Mouse (Mus musculus): Measurements from ENCODE around the gene Ppa2. TPM values are rescaled to one million over a fixed set of nuclear protein-coding genes. Genes with fewer than 3 reads are reported as not detected.
A peak's percentile ranks its signal among the peaks of the same experiment; 100 is the strongest.

Gene Ppa2
- 14.6 and 21.2 TPM in 2 replicates for polyA plus RNA-seq (2012; rRNA removed)

- no peaks in the 10 kb centered on the region for H3K36me3 ChIP-seq (ENCODE audit: control insufficient read depth, insufficient read depth, low read length)
- peak within 1 kb of the TSS; percentile 97 for H3K27ac ChIP-seq (ENCODE audit: insufficient read depth, low read length)
- TF ChIP-seq CTCF (IDR thresholded peaks at IDR 0.05; ENCODE audit: extremely low read depth, insufficient read depth, insufficient read length, insufficient replicate concordance) (peak; percentile 94), POLR2A (IDR thresholded peaks at IDR 0.05; ENCODE audit: low read depth, low read length) (peak; percentile 83)
- peak within 1 kb of the TSS; percentile 76 for H3K4me3 ChIP-seq (ENCODE audit: extremely low read depth, insufficient read depth, insufficient read length)
- under 1% methylated on average over 89 of the region's 95 CpGs for WGBS
- no peaks in the 10 kb centered on the region; the same call in 1 of the 2 replicates for H3K4me1 ChIP-seq (ENCODE audit: control insufficient read depth, insufficient read depth, insufficient read length)
- DNase-seq (ENCODE audit: low read depth in 1 of 2, low spot score in 2 of 2): peak; percentile 67 to 84
- H3K27me3 ChIP-seq (ENCODE audit: control insufficient read depth, insufficient read depth, low read length): no peaks in the 10 kb centered on the region
Measured at GRCm38 (mm10) chr3:133309954-133310808, at the start of gene Ppa2. Gene Ppa2 (plus strand): TSS chr3:133310110.

- H3K4me1 ChIP-seq (ENCODE audit: control insufficient read depth, insufficient read depth, insufficient read length): no peaks in the 10 kb centered on the region
- TF ChIP-seq POLR2A (IDR thresholded peaks at IDR 0.05; ENCODE audit: low read depth, low read length): no peak
- 0 out of 2 replicates have a peak, but pooled peaks have one; percentile 6 for TF ChIP-seq CTCF (IDR thresholded peaks at IDR 0.05; ENCODE audit: extremely low read depth, insufficient read depth, insufficient read length, insufficient replicate concordance)
- WGBS: 23% methylated on average over 3 of the region's 3 CpGs
- no peaks in the 10 kb centered on the region for H3K36me3 ChIP-seq (ENCODE audit: control insufficient read depth, insufficient read depth, low read length)
- DNase-seq (ENCODE audit: low read depth in 1 of 2, low spot score in 2 of 2): peak in 1 of 2 experiments; percentile 29
- H3K4me3 ChIP-seq (ENCODE audit: extremely low read depth, insufficient read depth, insufficient read length): no peak overlapping the region
- no peak overlapping the region for H3K27ac ChIP-seq (ENCODE audit: insufficient read depth, low read length)
- no peaks in the 10 kb centered on the region for H3K27me3 ChIP-seq (ENCODE audit: control insufficient read depth, insufficient read depth, low read length)
Measured at GRCm38 (mm10) chr3:133271887-133272286, 38.0 kb upstream of the Ppa2 start.

- H3K27ac ChIP-seq (ENCODE audit: insufficient read depth, low read length): no peak overlapping the region
- no peaks in the 10 kb centered on the region for H3K4me1 ChIP-seq (ENCODE audit: control insufficient read depth, insufficient read depth, insufficient read length)
- DNase-seq (ENCODE audit: low read depth in 1 of 2, low spot score in 2 of 2): no peak
- no peak for TF ChIP-seq POLR2A (IDR thresholded peaks at IDR 0.05; ENCODE audit: low read depth, low read length)
- no peak for TF ChIP-seq CTCF (IDR thresholded peaks at IDR 0.05; ENCODE audit: extremely low read depth, insufficient read depth, insufficient read length, insufficient replicate concordance)
- no peak overlapping the region for H3K4me3 ChIP-seq (ENCODE audit: extremely low read depth, insufficient read depth, insufficient read length)
- H3K36me3 ChIP-seq (ENCODE audit: control insufficient read depth, insufficient read depth, low read length): no peaks in the 10 kb centered on the region
- no peaks in the 10 kb centered on the region for H3K27me3 ChIP-seq (ENCODE audit: control insufficient read depth, insufficient read depth, low read length)
- 82% methylated on average over 5 of the region's 5 CpGs for WGBS
Measured at GRCm38 (mm10) chr3:133284587-133284986, 25.3 kb upstream of the Ppa2 start.

- TF ChIP-seq CTCF (IDR thresholded peaks at IDR 0.05; ENCODE audit: extremely low read depth, insufficient read depth, insufficient read length, insufficient replicate concordance): no peak
- no peak for TF ChIP-seq POLR2A (IDR thresholded peaks at IDR 0.05; ENCODE audit: low read depth, low read length)
- DNase-seq (ENCODE audit: low read depth in 1 of 2, low spot score in 2 of 2): no peak
- Histone ChIP-seq H3K27ac (ENCODE audit: insufficient read depth, low read length) (no peak overlapping the region), H3K4me3 (ENCODE audit: extremely low read depth, insufficient read depth, insufficient read length) (no peak overlapping the region), H3K27me3 (ENCODE audit: control insufficient read depth, insufficient read depth, low read length) (no peaks in the 10 kb centered on the region), H3K4me1 (ENCODE audit: control insufficient read depth, insufficient read depth, insufficient read length) (no peaks in the 10 kb centered on the region), H3K36me3 (ENCODE audit: control insufficient read depth, insufficient read depth, low read length) (no peaks in the 10 kb centered on the region)
- 84% methylated on average over 2 of the region's 2 CpGs for WGBS
Measured at GRCm38 (mm10) chr3:133288795-133289194, 21.1 kb upstream of the Ppa2 start.

GRCm38 (mm10) chr3:133304328-133304727 is 5.6 kb upstream of the Ppa2 start:
- DNase-seq (ENCODE audit: low read depth in 1 of 2, low spot score in 2 of 2): no peak
- 94% methylated on average over 3 of the region's 3 CpGs for WGBS
- Histone ChIP-seq H3K27ac (ENCODE audit: insufficient read depth, low read length) (no peak overlapping the region), H3K4me1 (ENCODE audit: control insufficient read depth, insufficient read depth, insufficient read length) (no peaks in the 10 kb centered on the region), H3K27me3 (ENCODE audit: control insufficient read depth, insufficient read depth, low read length) (no peaks in the 10 kb centered on the region), H3K4me3 (ENCODE audit: extremely low read depth, insufficient read depth, insufficient read length) (no peak overlapping the region), H3K36me3 (ENCODE audit: control insufficient read depth, insufficient read depth, low read length) (no peaks in the 10 kb centered on the region)
- TF ChIP-seq CTCF (IDR thresholded peaks at IDR 0.05; ENCODE audit: extremely low read depth, insufficient read depth, insufficient read length, insufficient replicate concordance) (no peak), POLR2A (IDR thresholded peaks at IDR 0.05; ENCODE audit: low read depth, low read length) (no peak)

- Histone ChIP-seq H3K36me3 (ENCODE audit: control insufficient read depth, insufficient read depth, low read length) (no peaks in the 10 kb centered on the region), H3K4me3 (ENCODE audit: extremely low read depth, insufficient read depth, insufficient read length) (no peak overlapping the region), H3K27me3 (ENCODE audit: control insufficient read depth, insufficient read depth, low read length) (no peaks in the 10 kb centered on the region), H3K4me1 (ENCODE audit: control insufficient read depth, insufficient read depth, insufficient read length) (no peaks in the 10 kb centered on the region; the same call in 1 of the 2 replicates), H3K27ac (ENCODE audit: insufficient read depth, low read length) (no peak overlapping the region)
- DNase-seq (ENCODE audit: low read depth in 1 of 2, low spot score in 2 of 2): no peak
- 92% methylated on average over 3 of the region's 3 CpGs for WGBS
- no peak for TF ChIP-seq POLR2A (IDR thresholded peaks at IDR 0.05; ENCODE audit: low read depth, low read length)
- TF ChIP-seq CTCF (IDR thresholded peaks at IDR 0.05; ENCODE audit: extremely low read depth, insufficient read depth, insufficient read length, insufficient replicate concordance): no peak
Measured at GRCm38 (mm10) chr3:133308361-133308760, 1.5 kb upstream of the Ppa2 start.

GRCm38 (mm10) chr3:133309359-133309758 is 551 bp upstream of the Ppa2 start:
- Histone ChIP-seq H3K36me3 (ENCODE audit: control insufficient read depth, insufficient read depth, low read length) (no peaks in the 10 kb centered on the region), H3K27me3 (ENCODE audit: control insufficient read depth, insufficient read depth, low read length) (no peaks in the 10 kb centered on the region), H3K4me1 (ENCODE audit: control insufficient read depth, insufficient read depth, insufficient read length) (no peaks in the 10 kb centered on the region; the same call in 1 of the 2 replicates), H3K4me3 (ENCODE audit: extremely low read depth, insufficient read depth, insufficient read length) (no peak overlapping the region), H3K27ac (ENCODE audit: insufficient read depth, low read length) (no peak overlapping the region)
- TF ChIP-seq CTCF (IDR thresholded peaks at IDR 0.05; ENCODE audit: extremely low read depth, insufficient read depth, insufficient read length, insufficient replicate concordance) (no peak), POLR2A (IDR thresholded peaks at IDR 0.05; ENCODE audit: low read depth, low read length) (no peak)
- WGBS: 97% methylated on average over 7 of the region's 7 CpGs
- DNase-seq (ENCODE audit: low read depth in 1 of 2, low spot score in 2 of 2): no peak
